Mouse (Mus musculus): ENCODE measurements at regions not wholly inside any gene's neighbourhood (a gene's known extent, or its start where the extent isn't known, plus 50 kb on each side); places are given as distances from the start of the nearest gene placed in this dataset.

DNA sequence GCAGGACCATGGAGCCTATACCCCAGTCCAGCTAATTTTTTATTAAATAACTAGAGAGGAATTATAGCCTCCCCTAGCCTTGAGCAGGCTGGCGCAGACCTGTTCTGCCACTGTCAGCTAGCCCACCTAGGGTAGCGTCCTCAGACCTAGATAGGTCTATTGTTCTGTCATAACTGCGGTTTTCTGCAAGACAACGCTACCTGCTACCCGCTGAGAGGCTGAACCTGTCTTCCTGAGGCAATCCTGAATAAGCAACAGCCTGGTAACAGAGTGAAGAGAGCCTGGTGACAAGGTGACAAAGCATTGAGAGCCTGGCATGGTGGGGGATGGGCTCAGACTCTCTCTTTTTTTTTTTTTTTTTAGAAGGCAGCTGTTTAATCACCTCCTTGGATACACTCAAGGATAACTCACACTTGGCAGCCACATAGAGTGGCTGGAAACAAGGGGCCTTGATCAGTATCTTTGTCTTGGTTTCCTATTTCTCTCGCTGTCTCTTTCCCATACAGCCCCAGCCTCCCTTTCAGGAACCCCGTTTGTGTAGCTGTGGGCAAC is 278.7 kb downstream of the Pcsk1 start:
- TF ChIP-seq ZC3H11A (IDR thresholded peaks at IDR 0.05; ENCODE audit: borderline replicate concordance, low read depth, low read length) (no peak), MAFK (IDR thresholded peaks at IDR 0.05; ENCODE audit: insufficient read depth, low read depth, low read length) (no peak), ZNF384 (IDR thresholded peaks at IDR 0.05; ENCODE audit: low read depth, low read length) (peak; percentile 94), HCFC1 (IDR thresholded peaks at IDR 0.05; ENCODE audit: borderline replicate concordance, insufficient read depth, low read length) (no peak)
